Mouse (Mus musculus): ENCODE measurements at regions not wholly inside any gene's neighbourhood (a gene's known extent, or its start where the extent isn't known, plus 50 kb on each side); places are given as distances from the start of the nearest gene placed in this dataset.

GRCm38 (mm10) chr8:49186853-49187252 lies 343.1 kb upstream of the Tenm3 start:
- Histone ChIP-seq H3K4me1 (peaks cover 10% of the 10 kb centered on the region; the same call in 1 of the 2 replicates), H3K27ac (no peak overlapping the region), H3K36me3 (replicated peaks) (no peaks in the 10 kb centered on the region), H3K4me3 (no peak overlapping the region), H3K9me3 (no peaks in the 10 kb centered on the region), H3K27me3 (ENCODE audit: poor library complexity, severe bottlenecking) (no peaks in the 10 kb centered on the region)
- DNase-seq (ENCODE audit: extremely low spot score, low spot score) = no peak
- WGBS = 82% methylated on average over 3 of the region's 3 CpGs

GRCm38 (mm10) chr8:49175386-49175785 lies 331.6 kb upstream of the Tenm3 start:
- Histone ChIP-seq H3K4me1 (peaks cover 5% of the 10 kb centered on the region), H3K9me3 (no peaks in the 10 kb centered on the region), H3K36me3 (replicated peaks) (no peaks in the 10 kb centered on the region), H3K4me3 (no peak overlapping the region), H3K27ac (no peak overlapping the region), H3K27me3 (ENCODE audit: poor library complexity, severe bottlenecking) (no peaks in the 10 kb centered on the region)
- DNase-seq (ENCODE audit: extremely low spot score, low spot score) = no peak
- WGBS = 84% methylated on average over 4 of the region's 4 CpGs

- Histone ChIP-seq H3K27me3 (ENCODE audit: poor library complexity, severe bottlenecking) (no peaks in the 10 kb centered on the region), H3K36me3 (replicated peaks) (no peaks in the 10 kb centered on the region), H3K4me3 (no peak overlapping the region), H3K27ac (no peak overlapping the region), H3K4me1 (peaks cover 5% of the 10 kb centered on the region), H3K9me3 (no peaks in the 10 kb centered on the region)
- 87% methylated on average over 2 of the region's 2 CpGs for WGBS
- no peak for DNase-seq (ENCODE audit: extremely low spot score, low spot score)
These were observed 331.2 kb upstream of the Tenm3 start for GRCm38 (mm10) chr8:49174956-49175355.

- WGBS = 91% methylated on average over 4 of the region's 4 CpGs
- DNase-seq (ENCODE audit: extremely low spot score, low spot score) = no peak
- H3K27ac ChIP-seq = no peak overlapping the region
- no peaks in the 10 kb centered on the region for H3K36me3 ChIP-seq (replicated peaks)
- no peaks in the 10 kb centered on the region for H3K27me3 ChIP-seq (ENCODE audit: poor library complexity, severe bottlenecking)
- H3K4me1 ChIP-seq = peaks cover 5% of the 10 kb centered on the region; the same call in 1 of the 2 replicates
- no peak overlapping the region for H3K4me3 ChIP-seq
- no peaks in the 10 kb centered on the region for H3K9me3 ChIP-seq
These were observed 315.6 kb upstream of the Tenm3 start for GRCm38 (mm10) chr8:49159318-49159717.

GRCm38 (mm10) chr8:49158201-49158600 lies 314.4 kb upstream of the Tenm3 start:
- peaks cover 5% of the 10 kb centered on the region; the same call in 1 of the 2 replicates for H3K4me1 ChIP-seq
- 92% methylated on average over 4 of the region's 4 CpGs for WGBS
- H3K4me3 ChIP-seq = no peak overlapping the region
- no peaks in the 10 kb centered on the region for H3K36me3 ChIP-seq (replicated peaks)
- no peak for DNase-seq (ENCODE audit: extremely low spot score, low spot score)
- no peak overlapping the region for H3K27ac ChIP-seq
- H3K27me3 ChIP-seq (ENCODE audit: poor library complexity, severe bottlenecking) = no peaks in the 10 kb centered on the region
- no peaks in the 10 kb centered on the region for H3K9me3 ChIP-seq

- H3K4me1 ChIP-seq = no peaks in the 10 kb centered on the region
- H3K9me3 ChIP-seq = no peaks in the 10 kb centered on the region
- WGBS = 91% methylated on average over 10 of the region's 10 CpGs
- H3K27ac ChIP-seq = no peak overlapping the region
- no peak overlapping the region for H3K4me3 ChIP-seq
- no peaks in the 10 kb centered on the region for H3K36me3 ChIP-seq (replicated peaks)
- H3K27me3 ChIP-seq (ENCODE audit: poor library complexity, severe bottlenecking) = no peaks in the 10 kb centered on the region
- DNase-seq (ENCODE audit: extremely low spot score, low spot score) = no peak
These were observed 292.8 kb upstream of the Tenm3 start for GRCm38 (mm10) chr8:49136503-49137044.

GRCm38 (mm10) chr8:49109095-49109494 lies 265.3 kb upstream of the Tenm3 start:
- H3K9me3 ChIP-seq = no peaks in the 10 kb centered on the region
- 91% methylated on average over 6 of the region's 6 CpGs for WGBS
- no peaks in the 10 kb centered on the region for H3K36me3 ChIP-seq (replicated peaks)
- H3K27me3 ChIP-seq (ENCODE audit: poor library complexity, severe bottlenecking) = no peaks in the 10 kb centered on the region
- H3K4me3 ChIP-seq = no peak overlapping the region
- no peak for DNase-seq (ENCODE audit: extremely low spot score, low spot score)
- H3K4me1 ChIP-seq = peaks cover 7% of the 10 kb centered on the region; the same call in 1 of the 2 replicates
- H3K27ac ChIP-seq = no peak overlapping the region

- no peaks in the 10 kb centered on the region for H3K27me3 ChIP-seq (ENCODE audit: poor library complexity, severe bottlenecking)
- no peak overlapping the region for H3K4me3 ChIP-seq
- DNase-seq (ENCODE audit: extremely low spot score, low spot score) = no peak
- H3K36me3 ChIP-seq (replicated peaks) = no peaks in the 10 kb centered on the region
- H3K9me3 ChIP-seq = no peaks in the 10 kb centered on the region
- H3K4me1 ChIP-seq = peaks cover 7% of the 10 kb centered on the region; the same call in 1 of the 2 replicates
- no peak overlapping the region for H3K27ac ChIP-seq
- WGBS = 52% methylated on average over 4 of the region's 4 CpGs
These were observed 264.9 kb upstream of the Tenm3 start for GRCm38 (mm10) chr8:49108665-49109064.

- no peaks in the 10 kb centered on the region for H3K36me3 ChIP-seq (replicated peaks)
- WGBS = 89% methylated on average over 3 of the region's 3 CpGs
These were observed 262.8 kb upstream of the Tenm3 start for GRCm38 (mm10) chr8:49106531-49106930.

GRCm38 (mm10) chr8:49101156-49101555 lies 257.4 kb upstream of the Tenm3 start:
- no peak overlapping the region for H3K27ac ChIP-seq
- no peaks in the 10 kb centered on the region; the same call in 1 of the 2 replicates for H3K36me3 ChIP-seq (replicated peaks)
- H3K9me3 ChIP-seq = peaks cover 9% of the 10 kb centered on the region; the same call in 1 of the 2 replicates
- no peak for DNase-seq (ENCODE audit: extremely low spot score, low spot score)
- WGBS = 76% methylated on average over 7 of the region's 7 CpGs
- no peaks in the 10 kb centered on the region for H3K27me3 ChIP-seq (ENCODE audit: poor library complexity, severe bottlenecking)
- H3K4me3 ChIP-seq = no peak overlapping the region
- H3K4me1 ChIP-seq = peaks cover 3% of the 10 kb centered on the region

More at GRCm38 (mm10) chr8:49106531-49106930, 262.8 kb upstream of the Tenm3 start:
- Histone ChIP-seq H3K9me3 (no peaks in the 10 kb centered on the region), H3K27ac (no peak overlapping the region), H3K4me3 (no peak overlapping the region), H3K4me1 (peaks cover 7% of the 10 kb centered on the region), H3K27me3 (ENCODE audit: poor library complexity, severe bottlenecking) (no peaks in the 10 kb centered on the region)
- DNase-seq (ENCODE audit: extremely low spot score, low spot score) = no peak

GRCm38 (mm10) chr8:49084191-49084875 lies 240.6 kb upstream of the Tenm3 start:
- Histone ChIP-seq H3K36me3 (replicated peaks) (no peaks in the 10 kb centered on the region), H3K4me3 (no peak overlapping the region), H3K27ac (no peak overlapping the region), H3K27me3 (ENCODE audit: poor library complexity, severe bottlenecking) (no peaks in the 10 kb centered on the region), H3K4me1 (0 out of 2 replicates have a peak, but pooled peaks cover 3% of the 10 kb centered on the region), H3K9me3 (no peaks in the 10 kb centered on the region)
- 90% methylated on average over 6 of the region's 6 CpGs for WGBS
- DNase-seq (ENCODE audit: extremely low spot score, low spot score) = no peak

GRCm38 (mm10) chr8:49069451-49069850 lies 225.7 kb upstream of the Tenm3 start:
- no peak overlapping the region for H3K27ac ChIP-seq
- H3K9me3 ChIP-seq = no peaks in the 10 kb centered on the region
- H3K4me3 ChIP-seq = no peak overlapping the region
- H3K4me1 ChIP-seq = no peaks in the 10 kb centered on the region
- H3K36me3 ChIP-seq (replicated peaks) = no peaks in the 10 kb centered on the region
- 79% methylated on average over 5 of the region's 5 CpGs for WGBS
- no peaks in the 10 kb centered on the region for H3K27me3 ChIP-seq (ENCODE audit: poor library complexity, severe bottlenecking)
- DNase-seq (ENCODE audit: extremely low spot score, low spot score) = no peak

GRCm38 (mm10) chr8:49063256-49063655 lies 219.5 kb upstream of the Tenm3 start:
- 74% methylated on average over 3 of the region's 3 CpGs for WGBS
- DNase-seq (ENCODE audit: extremely low spot score, low spot score) = no peak
- Histone ChIP-seq H3K27ac (no peak overlapping the region), H3K27me3 (ENCODE audit: poor library complexity, severe bottlenecking) (no peaks in the 10 kb centered on the region), H3K4me1 (no peaks in the 10 kb centered on the region), H3K4me3 (no peak overlapping the region), H3K9me3 (no peaks in the 10 kb centered on the region), H3K36me3 (replicated peaks) (no peaks in the 10 kb centered on the region)

Data from forebrain, embryonic 10.5 days (tissue).